Mouse (Mus musculus): ENCODE measurements around the gene Ccer2.

Ccer2 gene

GRCm38 (mm10) chr7:28749935-28750334 lies 6.0 kb upstream of the Ccer2 start:
- DNase-seq (ENCODE audit: low spot score in 2 of 2): no peak

- no peak for DNase-seq (ENCODE audit: low spot score in 2 of 2)
Measured at GRCm38 (mm10) chr7:28758623-28759022, 2.6 kb downstream of the Ccer2 start.

- no peak for DNase-seq (ENCODE audit: low spot score in 2 of 2)
Measured at GRCm38 (mm10) chr7:28761907-28762306, 5.9 kb downstream of the Ccer2 start.

- DNase-seq (ENCODE audit: low spot score in 2 of 2): no peak
Measured at GRCm38 (mm10) chr7:28765211-28765610, 9.2 kb downstream of the Ccer2 start.

- peak; percentile 95 to 96 for DNase-seq (ENCODE audit: low spot score in 2 of 2)
Measured at GRCm38 (mm10) chr7:28766173-28766879, 10.4 kb downstream of the Ccer2 start, which contains the start of gene Sirt2. Sirt2 (plus strand) TSS chr7:28766735.

GRCm38 (mm10) chr7:28766910-28767309 lies 10.9 kb downstream of the Ccer2 start:
- DNase-seq (ENCODE audit: low spot score in 2 of 2): no peak

- no peak for DNase-seq (ENCODE audit: low spot score in 2 of 2)
Measured at GRCm38 (mm10) chr7:28767462-28767965, 11.5 kb downstream of the Ccer2 start, which contains the start of gene Nfkbib. Nfkbib (minus strand) TSS chr7:28767512.

GRCm38 (mm10) chr7:28769414-28769958 lies 13.5 kb downstream of the Ccer2 start:
- no peak for DNase-seq (ENCODE audit: low spot score in 2 of 2)

GRCm38 (mm10) chr7:28770309-28770708 lies 14.3 kb downstream of the Ccer2 start:
- DNase-seq (ENCODE audit: low spot score in 2 of 2): no peak

- DNase-seq (ENCODE audit: low spot score in 2 of 2): no peak
Measured at GRCm38 (mm10) chr7:28771867-28772266, 15.9 kb downstream of the Ccer2 start.

GRCm38 (mm10) chr7:28773163-28773562 lies 17.2 kb downstream of the Ccer2 start:
- DNase-seq (ENCODE audit: low spot score in 2 of 2): no peak

GRCm38 (mm10) chr7:28774164-28774563 lies 18.2 kb downstream of the Ccer2 start:
- no peak for DNase-seq (ENCODE audit: low spot score in 2 of 2)

GRCm38 (mm10) chr7:28775129-28775528 lies 19.2 kb downstream of the Ccer2 start:
- DNase-seq (ENCODE audit: low spot score in 2 of 2): no peak

GRCm38 (mm10) chr7:28778825-28779224 lies 22.9 kb downstream of the Ccer2 start:
- no peak for DNase-seq (ENCODE audit: low spot score in 2 of 2)

- DNase-seq (ENCODE audit: low spot score in 2 of 2): peak; percentile 83 to 93
Measured at GRCm38 (mm10) chr7:28780067-28780658, 24.2 kb downstream of the Ccer2 start.

- DNase-seq (ENCODE audit: low spot score in 2 of 2): no peak
Measured at GRCm38 (mm10) chr7:28780857-28781256, 24.9 kb downstream of the Ccer2 start.

- DNase-seq (ENCODE audit: low spot score in 2 of 2): no peak
Measured at GRCm38 (mm10) chr7:28781261-28781663, 25.3 kb downstream of the Ccer2 start.

GRCm38 (mm10) chr7:28785161-28785560 lies 29.2 kb downstream of the Ccer2 start:
- DNase-seq (ENCODE audit: low spot score in 2 of 2): no peak

- DNase-seq (ENCODE audit: low spot score in 2 of 2): no peak
Measured at GRCm38 (mm10) chr7:28787884-28788283, 31.9 kb downstream of the Ccer2 start.

- no peak for DNase-seq (ENCODE audit: low spot score in 2 of 2)
Measured at GRCm38 (mm10) chr7:28788307-28789195, 32.6 kb downstream of the Ccer2 start, which contains the start of gene Rinl. Rinl (plus strand) TSS chr7:28788969.

GRCm38 (mm10) chr7:28789235-28789634 lies 33.3 kb downstream of the Ccer2 start:
- no peak for DNase-seq (ENCODE audit: low spot score in 2 of 2)

Measured in urinary bladder, postnatal 4 days (tissue).